Mouse (Mus musculus) intestine, embryonic 15.5 days (tissue): ENCODE data around the gene Cfap298. TPM values are rescaled to one million over a fixed set of nuclear protein-coding genes. Genes with fewer than 3 reads are reported as not detected.

Experiments used
- ATAC-seq: fragments of 200-750 bp; cut with Nextera tagmentation; 2 replicates; pipeline ENCODE4 v1.8.0; 2017; ENCODE audit warnings: moderate TSS enrichment, moderate library complexity
- H3K27ac ChIP-seq: fragments of 300-500 bp; sonication (generic); 2 replicates; pipeline ENCODE4 v1.5.1; 2015; ENCODE audit warnings: mild to moderate bottlenecking, inconsistent platforms
- H3K27me3 ChIP-seq: fragments of 300-500 bp; sonication (generic); replicated peaks from 2 replicates; pipeline ENCODE4 v1.6.1; 2015; ENCODE audit warnings: inconsistent platforms
- H3K36me3 ChIP-seq: fragments of 300-500 bp; sonication (generic); 2 replicates; pipeline ENCODE4 v1.6.1; 2015; ENCODE audit warnings: inconsistent platforms
- H3K4me1 ChIP-seq: fragments of 300-500 bp; sonication (generic); replicated peaks from 2 replicates; pipeline ENCODE4 v1.6.1; 2015; ENCODE audit warnings: inconsistent platforms
- H3K4me2 ChIP-seq: fragments of 300-500 bp; sonication (generic); replicated peaks from 2 replicates; pipeline ENCODE4 v1.6.1; 2015; ENCODE audit warnings: mild to moderate bottlenecking, inconsistent platforms
- H3K4me3 ChIP-seq: fragments of 300-500 bp; sonication (generic); replicated peaks from 2 replicates; pipeline ENCODE4 v1.5.1; 2015; ENCODE audit warnings: inconsistent platforms
- H3K9ac ChIP-seq: fragments of 300-500 bp; sonication (generic); 2 replicates; pipeline ENCODE4 v1.6.1; 2015; ENCODE audit warnings: inconsistent platforms
- H3K9me3 ChIP-seq: fragments of 300-500 bp; sonication (generic); 2 replicates; pipeline ENCODE4 v1.6.1; 2016; ENCODE audit warnings: inconsistent platforms
- WGBS: fragments of 180-500 bp; shearing (Covaris S2); methylation state at CpG from one replicate; pipeline ENCODE4 v1.1.7; 2015; 5-methylcytosine and 5-hydroxymethylcytosine counted together
- polyA plus RNA-seq: library from polyadenylated mRNA; unstranded; fragments of >200 nt; fragmentation: Nextera tagmentation; extraction: Ambion mirVana; gene quantifications from 2 replicates; pipeline ENCODE4 v1.2.1, GENCODE M21; 2015

Cfap298 gene
- polyA plus RNA-seq, 1 experiment from 2014 or later: 36.1 TPM

DNA sequence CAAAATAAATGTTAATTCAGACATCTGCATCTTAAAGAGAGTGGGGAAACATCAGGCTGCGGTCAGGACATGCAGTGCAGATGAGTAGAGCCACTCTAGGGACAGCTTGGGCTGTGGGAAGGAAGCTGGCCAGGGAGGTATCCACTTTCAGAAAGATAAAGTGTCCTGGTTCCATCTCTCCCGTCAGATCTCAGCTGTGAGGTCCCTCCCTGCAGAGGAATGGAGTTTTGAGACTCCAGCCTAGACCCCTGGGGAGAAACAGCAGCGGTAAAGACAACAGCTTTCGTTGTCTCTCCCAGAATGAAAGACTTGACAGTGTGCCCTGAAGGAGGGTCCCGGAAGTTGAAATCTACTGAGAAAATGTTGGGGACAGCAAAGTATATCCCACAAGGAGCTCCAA lies 31.6 kb downstream of the Cfap298 start:
- Histone ChIP-seq H3K4me3 (no peak overlapping the region), H3K9me3 (no peaks in the 10 kb centered on the region), H3K27me3 (no peaks in the 10 kb centered on the region), H3K4me2 (no peak overlapping the region), H3K27ac (no peak overlapping the region), H3K36me3 (no peaks in the 10 kb centered on the region), H3K4me1 (no peaks in the 10 kb centered on the region), H3K9ac (no peak overlapping the region)
- no peak for ATAC-seq
- WGBS: 42% methylated on average over 5 of the region's 5 CpGs

GRCm38 (mm10) chr16:90901364-90901763 lies 33.5 kb downstream of the Cfap298 start:
- H3K4me2 ChIP-seq: no peak overlapping the region
- no peak overlapping the region for H3K27ac ChIP-seq
- H3K9me3 ChIP-seq: no peaks in the 10 kb centered on the region
- WGBS: 50% methylated on average over 4 of the region's 4 CpGs
- no peak for ATAC-seq
- no peak overlapping the region for H3K4me3 ChIP-seq
- H3K36me3 ChIP-seq: no peaks in the 10 kb centered on the region
- no peak overlapping the region for H3K9ac ChIP-seq
- no peaks in the 10 kb centered on the region for H3K4me1 ChIP-seq
- H3K27me3 ChIP-seq: no peaks in the 10 kb centered on the region

- no peaks in the 10 kb centered on the region for H3K9me3 ChIP-seq
- no peaks in the 10 kb centered on the region for H3K36me3 ChIP-seq
- no peak overlapping the region for H3K9ac ChIP-seq
- ATAC-seq: no peak
- no peak overlapping the region for H3K27ac ChIP-seq
- H3K4me2 ChIP-seq: no peak overlapping the region
- 40% methylated on average over 12 of the region's 12 CpGs for WGBS
- H3K27me3 ChIP-seq: no peaks in the 10 kb centered on the region
- H3K4me1 ChIP-seq: no peaks in the 10 kb centered on the region
- H3K4me3 ChIP-seq: no peak overlapping the region
Observed at GRCm38 (mm10) chr16:90899498-90899897, 35.4 kb downstream of the Cfap298 start.

- Histone ChIP-seq H3K36me3 (no peaks in the 10 kb centered on the region), H3K27ac (no peak overlapping the region), H3K9ac (no peak overlapping the region), H3K4me3 (no peak overlapping the region), H3K4me1 (no peaks in the 10 kb centered on the region), H3K4me2 (no peak overlapping the region), H3K27me3 (no peaks in the 10 kb centered on the region), H3K9me3 (no peaks in the 10 kb centered on the region)
- no peak for ATAC-seq
- WGBS: 90% methylated on average over 3 of the region's 3 CpGs
Observed at GRCm38 (mm10) chr16:90897651-90898050, 37.3 kb downstream of the Cfap298 start.

GRCm38 (mm10) chr16:90893792-90894191 lies 41.1 kb downstream of the Cfap298 start:
- Histone ChIP-seq H3K9me3 (no peaks in the 10 kb centered on the region), H3K4me2 (no peak overlapping the region), H3K4me3 (no peak overlapping the region), H3K4me1 (peaks cover 6% of the 10 kb centered on the region), H3K27ac (no peak overlapping the region), H3K36me3 (no peaks in the 10 kb centered on the region), H3K27me3 (no peaks in the 10 kb centered on the region), H3K9ac (no peak overlapping the region)
- ATAC-seq: no peak
- 38% methylated on average over 9 of the region's 9 CpGs for WGBS

DNA sequence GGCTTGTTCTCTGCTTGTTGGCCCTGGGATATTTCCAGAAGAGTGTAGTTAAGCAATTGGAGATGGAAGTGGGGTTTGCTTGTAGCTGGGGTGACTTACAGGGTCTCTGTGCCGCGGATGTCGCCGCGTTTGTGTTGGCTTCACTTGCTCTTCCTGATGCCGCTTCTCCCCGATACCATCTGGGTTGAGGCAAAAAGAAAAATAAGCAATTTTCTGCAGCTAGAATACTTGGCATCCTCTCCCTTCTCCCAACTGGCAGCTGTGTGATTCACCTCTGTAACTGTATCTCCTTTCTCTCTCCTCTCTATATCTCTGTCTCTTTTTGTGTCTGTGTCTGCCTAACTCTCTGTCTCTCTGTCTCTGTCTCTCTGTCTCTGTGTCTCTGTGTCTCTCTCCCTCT lies 41.9 kb downstream of the Cfap298 start:
- no peak overlapping the region for H3K27ac ChIP-seq
- ATAC-seq: no peak
- peaks cover 6% of the 10 kb centered on the region for H3K4me1 ChIP-seq
- WGBS: 75% methylated on average over 7 of the region's 7 CpGs
- no peak overlapping the region for H3K4me3 ChIP-seq
- no peaks in the 10 kb centered on the region for H3K27me3 ChIP-seq
- no peaks in the 10 kb centered on the region for H3K36me3 ChIP-seq
- H3K4me2 ChIP-seq: no peak overlapping the region
- H3K9me3 ChIP-seq: no peaks in the 10 kb centered on the region
- no peak overlapping the region for H3K9ac ChIP-seq

- peaks cover 6% of the 10 kb centered on the region for H3K4me1 ChIP-seq
- WGBS: 9% methylated on average over 8 of the region's 8 CpGs
- H3K36me3 ChIP-seq: no peaks in the 10 kb centered on the region
- H3K4me2 ChIP-seq: no peak overlapping the region
- H3K9me3 ChIP-seq: no peaks in the 10 kb centered on the region
- no peaks in the 10 kb centered on the region for H3K27me3 ChIP-seq
- no peak overlapping the region for H3K27ac ChIP-seq
- ATAC-seq: no peak
- H3K9ac ChIP-seq: no peak overlapping the region
- no peak overlapping the region for H3K4me3 ChIP-seq
Observed at GRCm38 (mm10) chr16:90892081-90892480, 42.8 kb downstream of the Cfap298 start.

- no peaks in the 10 kb centered on the region for H3K9me3 ChIP-seq
- WGBS: 38% methylated on average over 14 of the region's 14 CpGs
- no peak overlapping the region for H3K9ac ChIP-seq
- no peaks in the 10 kb centered on the region for H3K36me3 ChIP-seq
- no peak overlapping the region for H3K4me3 ChIP-seq
- H3K4me2 ChIP-seq: 0 out of 2 replicates have a peak overlapping the region, but pooled peaks have one; percentile 17
- no peaks in the 10 kb centered on the region for H3K27me3 ChIP-seq
- no peak overlapping the region for H3K27ac ChIP-seq
- peaks cover 6% of the 10 kb centered on the region for H3K4me1 ChIP-seq
- ATAC-seq: 0 out of 2 replicates have a peak, but pooled peaks have one; percentile 23
Observed at GRCm38 (mm10) chr16:90891601-90892000, 43.3 kb downstream of the Cfap298 start.

DNA sequence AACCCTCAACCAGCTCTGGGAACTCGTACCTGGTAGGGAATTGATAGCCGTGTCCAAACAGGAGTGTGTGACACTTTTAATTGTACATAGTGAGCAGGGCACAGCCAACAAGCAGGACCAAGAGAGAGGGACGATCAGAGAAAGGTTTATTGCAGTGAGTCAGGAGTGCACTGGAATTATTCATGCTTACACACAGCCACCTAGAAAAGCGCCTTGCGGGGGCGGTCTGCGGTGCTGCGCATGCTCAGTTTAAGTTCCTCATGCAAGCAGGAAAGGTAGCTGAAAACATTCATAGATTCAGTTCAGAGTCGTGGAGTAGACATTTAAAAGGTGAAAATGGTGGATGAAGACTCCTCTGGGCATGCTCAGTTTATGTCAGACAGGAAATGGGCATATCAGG lies 44.2 kb downstream of the Cfap298 start:
- Histone ChIP-seq H3K27me3 (no peaks in the 10 kb centered on the region), H3K4me2 (no peak overlapping the region), H3K4me3 (no peak overlapping the region), H3K4me1 (peaks cover 6% of the 10 kb centered on the region), H3K9ac (no peak overlapping the region), H3K27ac (no peak overlapping the region), H3K9me3 (no peaks in the 10 kb centered on the region), H3K36me3 (no peaks in the 10 kb centered on the region)
- ATAC-seq: no peak
- WGBS: 84% methylated on average over 9 of the region's 9 CpGs

GRCm38 (mm10) chr16:90885781-90886565 lies 48.9 kb downstream of the Cfap298 start:
- Histone ChIP-seq H3K4me1 (no peaks in the 10 kb centered on the region), H3K36me3 (no peaks in the 10 kb centered on the region), H3K9me3 (no peaks in the 10 kb centered on the region), H3K27ac (no peak overlapping the region), H3K27me3 (no peaks in the 10 kb centered on the region), H3K4me3 (no peak overlapping the region), H3K4me2 (no peak overlapping the region), H3K9ac (no peak overlapping the region)
- whole genome bisulfite sequencing: 61% methylated on average over 9 of the region's 9 CpGs
- ATAC-seq: no peak

GRCm38 (mm10) chr16:90885351-90885750 lies 49.6 kb downstream of the Cfap298 start:
- Histone ChIP-seq H3K4me1 (no peaks in the 10 kb centered on the region), H3K36me3 (no peaks in the 10 kb centered on the region), H3K4me2 (no peak overlapping the region), H3K9ac (no peak overlapping the region), H3K4me3 (no peak overlapping the region), H3K27me3 (no peaks in the 10 kb centered on the region), H3K9me3 (no peaks in the 10 kb centered on the region), H3K27ac (no peak overlapping the region)
- WGBS: 70% methylated on average over 2 of the region's 2 CpGs
- no peak for ATAC-seq

- no peaks in the 10 kb centered on the region for H3K36me3 ChIP-seq
- no peaks in the 10 kb centered on the region for H3K9me3 ChIP-seq
- no peak overlapping the region for H3K4me3 ChIP-seq
- 41% methylated on average over 8 of the region's 8 CpGs for WGBS
- no peak overlapping the region for H3K4me2 ChIP-seq
- no peaks in the 10 kb centered on the region for H3K4me1 ChIP-seq
- no peak overlapping the region for H3K27ac ChIP-seq
- ATAC-seq: no peak
- no peaks in the 10 kb centered on the region for H3K27me3 ChIP-seq
- H3K9ac ChIP-seq: no peak overlapping the region
Observed at GRCm38 (mm10) chr16:90882501-90882977, 52.4 kb downstream of the Cfap298 start.
